Mouse (Mus musculus): ENCODE measurements at regions not wholly inside any gene's neighbourhood (a gene's known extent, or its start where the extent isn't known, plus 50 kb on each side); places are given as distances from the start of the nearest gene placed in this dataset.

DNA sequence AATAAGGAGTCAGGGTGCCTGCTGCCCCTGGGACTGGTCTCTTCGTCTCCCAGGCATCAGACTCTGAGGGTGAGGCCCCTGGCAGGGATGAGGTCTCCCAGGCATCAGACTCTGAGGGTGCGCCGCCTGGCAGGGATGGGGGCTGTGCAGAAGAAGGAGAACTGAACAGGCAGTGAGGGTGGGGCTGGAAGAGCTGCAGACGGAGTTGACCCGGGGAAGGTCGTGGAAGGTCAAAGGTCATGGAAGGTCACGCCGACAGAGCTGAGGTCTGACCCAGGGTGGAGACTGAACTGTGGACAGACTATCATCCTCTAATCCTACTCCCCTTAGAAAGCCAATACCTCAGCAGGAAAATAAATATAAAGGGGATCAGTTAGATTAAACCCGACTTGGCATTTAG lies 50.6 kb upstream of the Grik3 start:
- Histone ChIP-seq H3K4me3 (no peak overlapping the region), H3K27ac (no peak overlapping the region)
- no peak for DNase-seq (ENCODE audit: low spot score in 2 of 2)
- TF ChIP-seq CTCF (conservative IDR thresholded peaks at IDR 0.05) = no peak

DNA sequence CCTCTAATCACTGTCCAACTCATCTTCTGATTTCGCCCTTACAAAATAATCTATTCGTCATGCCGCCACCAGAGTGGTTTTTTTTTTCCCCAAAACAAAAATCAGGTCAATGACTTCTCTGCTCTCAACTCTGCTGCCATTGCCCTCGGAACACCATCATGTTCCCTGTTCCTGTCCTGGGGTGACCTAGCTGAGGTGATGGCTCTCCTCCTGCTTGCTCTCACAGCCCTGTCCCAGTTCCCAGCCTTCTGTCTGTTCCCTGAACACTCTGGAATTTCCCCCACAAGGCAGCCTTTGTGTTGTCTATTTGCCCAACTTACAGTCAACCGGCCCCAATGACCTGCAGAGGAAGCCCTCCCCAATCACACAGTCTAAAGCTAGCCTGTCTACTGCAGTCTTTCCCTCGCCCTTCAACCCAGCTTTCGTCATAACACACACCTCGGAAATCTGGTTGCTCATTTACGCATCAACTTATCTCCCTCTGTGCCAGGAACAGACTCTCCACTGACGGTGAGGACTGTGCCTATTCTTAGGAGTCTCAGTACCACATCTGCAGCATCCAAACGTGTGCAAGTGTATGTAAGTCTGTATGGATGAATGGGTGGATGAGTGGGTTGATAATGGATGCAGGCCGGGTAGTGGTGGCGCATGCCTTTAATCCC lies 53.2 kb upstream of the Grik3 start:
- no peak for DNase-seq (ENCODE audit: low spot score in 2 of 2)
- no peak overlapping the region for H3K27ac ChIP-seq
- TF ChIP-seq CTCF (conservative IDR thresholded peaks at IDR 0.05) = no peak
- no peak overlapping the region for H3K4me3 ChIP-seq

DNA sequence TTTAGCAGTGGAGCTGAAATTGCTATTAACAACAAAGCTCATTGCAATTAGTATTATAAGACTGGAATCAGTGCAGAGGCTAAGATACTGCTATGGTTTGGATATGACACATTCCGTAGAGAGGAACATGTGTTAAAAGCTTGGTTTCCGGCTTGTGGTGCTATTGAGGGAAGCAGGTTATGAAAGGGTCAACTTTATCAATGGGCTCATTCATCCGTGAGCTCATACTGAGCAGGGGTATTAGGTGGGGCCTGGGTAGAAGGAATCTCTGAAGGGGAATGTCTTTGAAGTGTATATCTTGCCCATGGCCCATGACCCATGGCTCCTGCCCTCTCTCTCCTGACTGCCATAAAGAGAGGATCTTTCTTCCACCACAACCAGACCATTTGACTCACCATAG lies 57.0 kb upstream of the Grik3 start:
- no peak overlapping the region for H3K27ac ChIP-seq
- H3K4me3 ChIP-seq = no peak overlapping the region
- no peak for DNase-seq (ENCODE audit: low spot score in 2 of 2)
- no peak for TF ChIP-seq CTCF (conservative IDR thresholded peaks at IDR 0.05)

DNA sequence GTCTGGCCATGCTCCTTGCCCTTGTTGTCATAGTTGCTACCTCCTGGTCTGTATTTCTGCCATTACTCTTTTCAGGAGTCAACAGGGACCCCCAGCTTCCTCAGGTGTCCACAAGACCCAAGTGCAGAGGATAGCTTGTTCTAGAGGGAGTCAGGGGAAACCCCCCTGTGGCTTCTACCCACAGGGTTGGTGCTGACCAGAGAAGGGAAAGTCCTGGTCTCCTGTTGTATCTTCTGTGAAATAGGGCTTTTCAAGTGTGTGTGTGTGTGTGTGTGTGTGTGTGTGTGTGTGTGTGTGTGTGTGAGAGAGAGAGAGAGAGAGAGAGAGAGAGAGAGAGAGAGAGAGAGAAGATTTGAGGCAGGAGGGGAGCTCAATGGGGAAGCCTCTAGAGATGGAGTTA lies 58.9 kb upstream of the Grik3 start:
- Histone ChIP-seq H3K27ac (no peak overlapping the region), H3K4me3 (no peak overlapping the region)
- TF ChIP-seq CTCF (conservative IDR thresholded peaks at IDR 0.05) = no peak
- DNase-seq (ENCODE audit: low spot score in 2 of 2) = no peak

DNA sequence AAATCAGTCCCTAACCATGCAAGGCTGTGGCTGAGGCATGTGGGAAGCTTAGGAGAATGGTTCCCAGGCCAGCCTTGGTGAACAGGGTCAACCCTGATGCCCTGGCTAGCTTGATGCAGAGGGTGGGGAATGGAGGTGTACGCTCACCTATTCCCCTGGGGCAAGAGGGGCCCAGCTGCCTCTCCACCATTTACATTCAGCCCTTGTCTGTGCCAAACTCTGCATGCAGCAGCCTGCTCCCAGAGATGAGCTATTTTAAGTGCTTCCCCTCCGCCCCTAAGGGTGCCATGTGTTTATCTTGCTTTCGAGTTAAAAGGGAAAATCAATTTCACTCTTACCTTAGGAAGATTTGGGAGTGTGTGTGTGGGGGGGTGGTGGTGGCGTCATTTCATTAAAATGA lies 59.7 kb upstream of the Grik3 start:
- H3K27ac ChIP-seq = no peak overlapping the region
- no peak for TF ChIP-seq CTCF (conservative IDR thresholded peaks at IDR 0.05)
- no peak for DNase-seq (ENCODE audit: low spot score in 2 of 2)

DNA sequence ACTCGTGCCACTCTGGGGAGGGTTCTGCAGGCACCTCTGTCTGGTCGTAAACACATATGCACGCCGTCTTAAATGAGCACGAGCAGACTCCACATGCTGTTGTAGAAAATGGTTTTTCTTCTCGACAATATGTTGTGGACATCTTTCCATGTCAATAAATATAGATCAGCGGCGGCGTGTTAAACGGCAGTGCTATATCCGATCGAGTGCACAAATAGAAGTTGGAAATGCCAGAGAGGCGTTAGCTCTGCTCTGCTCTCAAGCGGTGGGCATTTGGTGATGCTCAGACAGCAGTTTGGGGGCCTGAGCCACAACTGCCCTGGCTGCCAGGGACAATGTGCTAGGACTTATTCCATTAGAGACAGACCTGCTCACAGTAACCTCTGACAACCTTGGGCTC lies 61.8 kb upstream of the Grik3 start:
- Histone ChIP-seq H3K4me3 (no peak overlapping the region), H3K27ac (no peak overlapping the region)
- TF ChIP-seq CTCF (conservative IDR thresholded peaks at IDR 0.05) = no peak
- no peak for DNase-seq (ENCODE audit: low spot score in 2 of 2)

More for the DNA sequence above, 59.7 kb upstream of the Grik3 start:
- no peak overlapping the region for H3K4me3 ChIP-seq

DNA sequence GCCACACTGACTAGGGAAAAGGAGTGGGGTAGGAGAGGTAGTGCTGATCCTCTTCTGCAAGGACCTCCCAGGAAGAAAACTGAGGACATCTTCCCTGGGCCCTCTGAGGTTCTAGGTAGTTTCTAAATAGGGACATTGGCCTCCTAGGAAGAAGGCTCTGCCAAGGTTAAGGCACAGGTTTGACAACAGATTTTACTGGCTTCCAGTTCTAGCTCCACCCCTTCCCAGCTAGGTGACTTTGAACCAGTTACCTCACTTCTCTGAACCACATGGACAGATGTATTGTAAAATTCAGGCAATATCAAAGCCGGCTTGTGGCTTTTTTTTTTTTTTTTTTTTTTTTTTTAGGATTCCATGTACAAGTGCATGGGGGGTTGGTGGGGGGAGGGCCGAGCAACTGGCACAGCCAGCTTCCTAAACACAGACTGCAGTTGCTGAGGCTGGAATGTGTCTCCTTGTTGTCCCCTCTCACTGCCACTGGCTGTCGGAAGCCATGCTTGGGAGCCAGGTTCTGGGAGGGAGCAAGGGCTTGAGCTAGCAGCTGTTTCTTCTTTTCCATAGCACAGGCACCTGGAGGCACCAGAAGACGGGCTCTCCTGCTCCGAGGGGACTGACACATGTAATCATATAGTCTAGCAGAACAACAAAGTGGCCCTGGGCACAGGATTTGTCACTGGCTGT lies 69.8 kb upstream of the Grik3 start:
- no peak for DNase-seq (ENCODE audit: low spot score in 2 of 2)
- H3K27ac ChIP-seq = no peak overlapping the region
- H3K4me3 ChIP-seq = no peak overlapping the region
- no peak for TF ChIP-seq CTCF (conservative IDR thresholded peaks at IDR 0.05)

DNA sequence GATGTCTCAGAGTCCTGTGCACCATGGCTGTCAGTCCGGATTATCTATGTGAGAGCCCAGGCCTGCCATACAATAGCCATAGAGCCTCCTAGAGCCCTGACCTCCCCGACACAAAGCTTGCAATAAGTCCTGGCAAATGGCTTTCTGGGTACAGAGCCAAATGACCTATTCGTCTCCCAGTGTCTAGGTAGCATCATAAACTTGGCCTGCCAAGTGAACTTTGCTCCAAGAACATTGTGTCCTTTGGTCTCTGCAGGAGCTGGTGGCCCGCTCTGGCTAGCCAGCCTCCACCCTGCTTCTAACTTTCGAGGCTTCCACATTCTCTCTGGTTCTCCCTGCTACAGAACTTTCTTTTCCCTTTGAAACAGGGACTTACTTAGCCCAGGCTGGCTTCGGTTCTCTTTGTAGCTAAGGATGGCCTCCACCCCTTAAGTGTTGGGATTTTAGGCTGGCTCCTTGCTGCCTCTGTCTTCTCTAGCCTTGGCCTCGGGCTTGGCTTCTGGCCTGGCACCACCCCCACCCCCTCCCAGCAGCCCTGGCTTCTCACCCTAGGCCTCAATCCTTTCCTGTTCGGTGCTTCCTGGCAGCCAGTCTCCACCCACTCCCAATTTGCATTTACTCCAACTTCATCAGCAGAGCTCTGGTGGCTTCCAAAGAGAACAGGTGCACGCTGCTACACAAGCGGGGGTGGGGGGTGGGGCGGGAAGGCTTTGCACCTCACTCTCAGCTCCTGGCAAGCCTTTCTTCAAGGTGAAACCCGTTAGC lies 70.8 kb upstream of the Grik3 start:
- Histone ChIP-seq H3K27ac (no peak overlapping the region), H3K4me3 (no peak overlapping the region)
- no peak for DNase-seq (ENCODE audit: low spot score in 2 of 2)
- no peak for TF ChIP-seq CTCF (conservative IDR thresholded peaks at IDR 0.05)

DNA sequence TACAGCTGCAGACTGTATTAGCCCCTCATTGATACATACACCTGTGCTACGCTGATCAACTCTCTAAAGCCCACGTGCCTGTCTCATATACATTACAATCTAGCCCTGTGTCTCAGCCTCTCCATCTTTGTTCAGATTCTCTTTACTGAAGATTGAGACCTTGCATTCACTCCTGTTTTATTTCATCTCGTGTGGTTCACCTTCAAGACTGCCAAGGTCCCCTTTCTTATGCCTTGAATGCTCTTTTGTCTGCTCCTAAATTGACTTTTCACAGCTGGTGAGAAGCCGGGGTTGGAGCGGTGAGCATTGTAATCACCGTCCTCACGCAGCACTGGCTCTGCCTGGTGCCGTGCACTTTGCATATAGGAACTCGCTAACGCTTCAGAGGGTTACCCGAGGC lies 75.2 kb upstream of the Grik3 start:
- Histone ChIP-seq H3K4me3 (no peak overlapping the region), H3K27ac (no peak overlapping the region)
- no peak for TF ChIP-seq CTCF (conservative IDR thresholded peaks at IDR 0.05)
- DNase-seq (ENCODE audit: low spot score in 2 of 2) = no peak

DNA sequence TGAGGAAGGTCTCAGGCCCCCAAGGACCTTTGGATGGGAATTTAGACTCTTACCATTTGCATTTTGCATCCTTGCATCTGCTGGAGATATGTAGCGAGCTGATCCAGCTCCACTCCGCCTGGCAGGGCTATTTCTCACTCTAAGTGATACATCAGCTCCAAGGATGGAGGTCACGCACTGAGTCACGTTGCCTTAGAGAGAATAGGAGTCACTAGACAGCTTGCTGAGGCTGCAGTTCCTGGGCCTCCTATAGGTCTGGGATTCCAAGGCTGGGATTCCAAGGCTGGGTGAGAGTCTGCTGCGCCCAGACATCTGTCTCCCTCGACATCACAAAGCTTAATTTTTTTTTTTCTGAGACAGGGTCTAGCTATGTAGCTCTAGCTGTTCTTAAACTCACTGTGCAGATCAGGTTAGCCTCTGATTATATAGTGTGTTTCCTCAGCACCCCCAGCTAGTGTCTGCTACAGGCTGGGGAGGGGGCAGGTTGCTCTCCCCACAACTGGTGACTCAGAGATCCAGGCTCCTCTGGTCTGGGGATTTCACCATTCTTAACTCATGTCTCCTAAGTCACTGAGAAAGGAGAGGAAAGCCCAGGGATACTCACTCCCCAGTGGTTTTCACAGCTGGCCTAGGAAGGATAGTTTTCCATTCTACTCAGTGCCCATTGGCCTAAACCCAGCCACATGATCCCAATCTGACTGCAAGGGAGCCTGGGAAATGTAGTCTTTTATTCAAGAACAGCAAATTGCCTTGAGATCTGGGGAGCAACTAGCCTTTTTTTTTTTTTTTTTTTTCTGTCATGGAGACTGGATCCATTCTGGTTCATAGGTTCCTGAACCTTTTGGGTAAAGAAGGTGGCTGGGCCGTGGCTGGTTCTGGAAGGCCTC lies 76.4 kb upstream of the Grik3 start:
- TF ChIP-seq CTCF (conservative IDR thresholded peaks at IDR 0.05) = no peak
- Histone ChIP-seq H3K4me3 (no peak overlapping the region), H3K27ac (no peak overlapping the region)
- DNase-seq (ENCODE audit: low spot score in 2 of 2) = peak; percentile 38 to 44

DNA sequence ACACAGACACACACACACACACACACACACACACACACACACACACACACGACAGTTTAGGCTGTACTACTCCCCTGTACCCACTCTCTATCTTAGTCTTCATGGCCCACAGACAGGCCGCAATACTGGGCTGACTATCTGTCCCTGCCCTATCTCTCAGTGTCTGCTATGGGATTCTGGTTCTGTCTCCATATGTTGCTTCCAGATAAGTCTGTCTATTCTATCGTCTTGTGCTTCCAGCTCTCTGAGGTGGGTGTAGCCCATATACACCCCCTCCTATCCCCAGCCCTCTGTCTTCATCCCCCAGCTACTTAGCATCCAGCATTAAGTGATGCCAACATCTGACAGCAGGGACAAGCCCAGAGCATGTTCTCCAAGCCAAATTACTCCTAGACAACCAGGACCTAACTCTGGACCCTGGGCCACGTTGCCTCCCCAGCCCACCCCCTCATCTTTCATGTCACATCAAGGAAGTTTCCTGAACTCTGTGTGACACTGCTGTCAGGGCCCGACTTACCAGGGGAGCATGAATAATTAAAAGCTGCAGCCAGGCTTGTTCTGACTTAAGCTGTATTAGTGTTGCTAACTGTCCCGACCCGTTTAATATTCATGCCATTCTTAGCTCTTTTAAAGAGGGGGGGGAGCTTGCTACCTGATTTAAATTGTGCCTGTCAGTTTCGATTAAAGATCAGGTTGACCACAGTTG lies 79.6 kb upstream of the Grik3 start:
- no peak for TF ChIP-seq CTCF (conservative IDR thresholded peaks at IDR 0.05)
- Histone ChIP-seq H3K27ac (no peak overlapping the region), H3K4me3 (no peak overlapping the region)
- DNase-seq (ENCODE audit: low spot score in 2 of 2) = no peak

DNA sequence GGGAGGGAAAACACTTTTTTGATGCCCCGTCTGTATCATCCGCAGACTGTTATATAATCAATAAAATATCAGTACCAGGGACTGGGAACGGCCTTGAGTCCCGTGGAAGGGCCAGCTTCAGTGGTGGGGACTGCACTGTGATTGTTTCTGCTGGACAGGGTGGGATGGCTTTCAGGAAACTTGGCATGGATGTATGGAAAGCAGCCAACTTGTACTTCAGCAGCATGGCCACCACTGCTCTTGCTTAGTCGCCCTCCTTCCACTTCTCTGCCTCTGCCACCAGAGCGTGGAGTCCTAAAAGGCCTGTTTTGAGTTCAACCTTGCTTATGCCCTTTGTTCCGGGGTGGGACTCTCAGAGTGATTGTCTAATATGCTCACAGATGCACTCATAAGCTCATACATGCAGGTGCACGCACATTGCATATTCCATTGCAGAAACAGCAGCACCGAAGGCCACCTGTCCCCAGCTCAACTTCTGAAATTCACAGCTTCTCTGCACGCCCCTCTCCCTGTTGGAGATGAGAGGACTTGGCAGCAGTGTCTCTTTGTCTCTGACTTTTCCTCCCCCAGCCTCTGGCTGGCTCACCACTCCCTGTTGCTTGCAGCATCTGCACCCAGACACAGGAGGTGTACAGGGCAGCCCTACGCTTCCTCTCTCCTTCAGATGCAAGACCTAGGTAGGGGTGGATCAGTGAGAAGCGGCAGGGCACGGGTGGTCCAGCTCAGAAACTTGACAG lies 91.0 kb upstream of the Grik3 start:
- DNase-seq (ENCODE audit: low spot score in 2 of 2) = no peak
- Histone ChIP-seq H3K27ac (no peak overlapping the region), H3K4me3 (no peak overlapping the region)
- TF ChIP-seq CTCF (conservative IDR thresholded peaks at IDR 0.05) = no peak

All from layer of hippocampus, adult 2 months (tissue).